Mouse (Mus musculus) lung, adult 2 months (tissue): ENCODE data around the gene Nek2. TPM values are rescaled to one million over a fixed set of nuclear protein-coding genes. Genes with fewer than 3 reads are reported as not detected.

Source experiments
- DNase-seq: peaks from one replicate; pipeline ENCODE4 v3.0.0; 2022
- H3K4me1 ChIP-seq: fragments of 200-500 bp; 2 replicates; pipeline ENCODE4 v1.6.1; 2011; ENCODE audit warnings: low read length; ENCODE audit not compliant: control insufficient read depth, insufficient read depth
- H3K4me3 ChIP-seq: fragments of 200-500 bp; replicated peaks from 2 replicates; pipeline ENCODE3; 2011; ENCODE audit warnings: low read depth, mild to moderate bottlenecking, control low read depth, low read length; ENCODE audit errors: extremely low read depth
- CTCF ChIP-seq: fragments of 200-500 bp; IDR thresholded peaks from 2 replicates; pipeline ENCODE4 v1.5.1; 2011; ENCODE audit warnings: mild to moderate bottlenecking, low read length, control low read depth; ENCODE audit not compliant: insufficient read depth
- POLR2A ChIP-seq: fragments of 200-500 bp; IDR thresholded peaks from 2 replicates; pipeline ENCODE4 v1.6.1; 2011; ENCODE audit warnings: low read depth, mild to moderate bottlenecking, control low read depth, low read length, borderline replicate concordance; ENCODE audit errors: extremely low read depth
- WGBS: fragments of 180-500 bp; shearing (Covaris S2); methylation state at CpG from one replicate; pipeline ENCODE4 v1.1.7; 2018; 5-methylcytosine and 5-hydroxymethylcytosine counted together
- polyA plus RNA-seq: library from polyadenylated mRNA; depleted of rRNA; stranded (reverse); fragments of >200 nt; gene quantifications from 2 replicates; pipeline ENCODE4 v1.2.3, GENCODE M21; 2012

The Nek2 gene
- polyA plus RNA-seq, 1 experiment = 3.7 TPM

DNA sequence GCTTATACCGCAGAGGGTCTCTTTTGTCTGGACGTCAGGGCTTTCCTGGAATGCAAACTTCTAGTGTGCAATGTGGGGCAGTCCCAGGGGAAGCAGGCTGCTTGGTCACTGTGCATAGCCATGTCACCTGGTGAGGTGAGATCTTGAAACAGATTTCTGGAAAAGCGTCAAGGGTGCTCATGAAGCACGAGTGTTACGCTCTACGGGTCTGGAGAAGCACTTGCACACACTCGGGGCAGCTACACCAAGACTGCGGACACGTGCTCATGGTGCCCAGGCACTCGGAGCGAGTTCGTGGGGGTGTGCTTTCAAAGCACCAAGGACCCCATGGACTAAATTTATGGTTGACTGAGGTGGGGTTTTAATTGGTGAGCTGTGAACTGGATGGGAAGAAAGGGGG lies 9.5 kb upstream of the Nek2 start:
- TF ChIP-seq CTCF = no peak
- TF ChIP-seq POLR2A = no peak
- peak; percentile 39 for DNase-seq
- Histone ChIP-seq H3K4me1 (no peaks in the 10 kb centered on the region), H3K4me3 (no peak overlapping the region)
- 75% methylated on average over 12 of the region's 12 CpGs for WGBS

DNA sequence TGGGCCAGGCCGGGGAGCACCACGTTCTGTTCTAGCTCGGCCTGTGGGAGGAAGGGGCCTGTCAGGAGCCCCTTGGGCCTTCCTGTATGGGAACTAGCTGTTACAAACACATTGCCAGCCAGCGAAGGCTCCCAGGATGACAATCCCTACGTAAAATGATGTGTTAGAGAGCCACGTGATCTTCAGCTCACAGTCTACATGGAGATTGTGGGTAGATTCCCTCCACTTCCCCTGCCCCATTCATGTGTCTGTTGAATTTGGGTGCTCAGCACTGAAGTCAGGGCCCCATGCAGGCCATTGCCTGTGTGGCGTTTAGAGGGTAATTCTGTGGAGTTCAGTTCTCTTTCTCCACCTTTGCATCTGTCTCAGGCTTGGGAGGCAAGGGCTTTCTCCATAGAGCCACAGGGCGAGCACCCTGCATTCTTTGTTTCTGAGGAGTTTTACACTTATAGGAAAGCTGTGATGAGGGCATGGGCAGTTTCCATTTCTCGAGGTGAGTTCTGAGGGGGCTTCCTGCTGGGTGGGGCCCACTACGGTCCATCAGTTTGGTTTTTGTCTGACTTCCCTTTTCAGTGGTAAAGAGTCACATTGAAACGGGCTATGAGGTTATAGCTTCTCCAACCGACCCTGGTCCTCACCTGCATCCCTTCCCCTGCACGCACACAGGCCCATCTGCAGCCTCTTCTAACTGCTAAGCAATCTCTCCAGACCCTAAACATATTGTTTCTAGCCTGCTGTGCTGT lies 8.1 kb upstream of the Nek2 start:
- TF ChIP-seq CTCF (no peak), POLR2A (no peak)
- 73% methylated on average over 13 of the region's 13 CpGs for WGBS
- no peak for DNase-seq
- no peaks in the 10 kb centered on the region for H3K4me1 ChIP-seq
- no peak overlapping the region for H3K4me3 ChIP-seq

DNA sequence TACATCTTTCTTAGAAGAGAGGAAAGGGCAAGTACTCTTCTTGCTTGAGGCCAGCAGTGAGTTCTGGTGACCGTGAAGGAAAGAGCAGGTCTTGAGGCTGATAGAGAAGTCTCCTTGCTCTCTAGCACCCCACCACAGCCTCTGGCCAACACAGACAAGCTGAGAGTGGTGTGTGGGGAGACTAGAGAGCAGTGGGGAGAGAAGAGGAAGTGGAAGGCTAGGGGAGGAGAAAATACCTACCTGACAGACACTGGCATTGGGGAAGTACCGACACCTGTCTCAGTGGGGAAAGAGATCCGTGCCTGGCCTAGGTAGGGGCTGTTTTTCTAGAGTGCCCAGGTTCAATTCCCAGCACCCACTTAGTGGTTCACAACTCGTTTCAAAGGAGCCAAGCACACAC lies 7.0 kb upstream of the Nek2 start:
- 74% methylated on average over 4 of the region's 4 CpGs for WGBS
- TF ChIP-seq POLR2A (no peak), CTCF (no peak)
- Histone ChIP-seq H3K4me3 (no peak overlapping the region), H3K4me1 (no peaks in the 10 kb centered on the region)
- no peak for DNase-seq

DNA sequence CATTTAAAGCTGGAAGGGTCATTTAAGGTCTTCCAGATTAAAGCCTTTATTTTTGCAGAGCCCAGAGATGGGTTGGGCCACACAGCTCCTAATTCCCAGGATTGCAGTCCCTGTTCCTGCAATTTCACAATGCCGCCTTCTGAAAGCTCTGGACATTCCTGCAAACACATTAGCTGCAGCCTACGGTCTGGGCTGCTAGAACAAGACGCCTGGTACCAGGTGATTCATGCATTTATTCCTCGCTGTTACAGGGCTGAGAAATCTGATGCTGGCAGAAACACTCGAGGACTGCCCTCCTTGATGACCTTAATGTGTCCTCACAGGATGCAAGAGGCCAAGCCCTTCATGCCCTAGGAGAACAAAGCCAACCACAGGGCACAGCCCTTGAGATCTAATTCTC lies 6.3 kb upstream of the Nek2 start:
- no peaks in the 10 kb centered on the region for H3K4me1 ChIP-seq
- 51% methylated on average over 5 of the region's 5 CpGs for WGBS
- no peak for TF ChIP-seq POLR2A
- no peak for TF ChIP-seq CTCF
- no peak for DNase-seq
- no peak overlapping the region for H3K4me3 ChIP-seq

DNA sequence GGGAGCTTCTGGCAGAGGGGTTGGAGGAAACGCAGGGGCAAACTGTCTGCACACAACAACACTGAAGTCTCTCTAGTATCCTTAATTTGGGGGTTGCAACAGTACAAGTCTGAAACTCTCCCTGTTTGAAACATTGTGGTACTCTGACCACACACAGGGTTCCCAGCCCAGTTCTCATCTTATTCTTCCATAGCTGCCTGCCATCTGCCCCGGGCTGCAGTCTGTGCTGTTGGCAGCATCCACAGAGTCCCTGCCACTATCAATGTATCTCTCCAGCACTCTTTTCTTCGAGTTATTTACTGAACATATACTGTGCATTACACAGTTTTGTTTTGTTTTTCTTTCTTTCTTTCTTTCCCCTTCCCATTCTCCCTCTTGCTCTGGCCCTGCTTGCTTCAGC lies 4.6 kb upstream of the Nek2 start:
- DNase-seq = no peak
- H3K4me3 ChIP-seq = no peak overlapping the region
- TF ChIP-seq POLR2A (no peak), CTCF (no peak)
- no peaks in the 10 kb centered on the region for H3K4me1 ChIP-seq
- 81% methylated on average over 3 of the region's 3 CpGs for WGBS

DNA sequence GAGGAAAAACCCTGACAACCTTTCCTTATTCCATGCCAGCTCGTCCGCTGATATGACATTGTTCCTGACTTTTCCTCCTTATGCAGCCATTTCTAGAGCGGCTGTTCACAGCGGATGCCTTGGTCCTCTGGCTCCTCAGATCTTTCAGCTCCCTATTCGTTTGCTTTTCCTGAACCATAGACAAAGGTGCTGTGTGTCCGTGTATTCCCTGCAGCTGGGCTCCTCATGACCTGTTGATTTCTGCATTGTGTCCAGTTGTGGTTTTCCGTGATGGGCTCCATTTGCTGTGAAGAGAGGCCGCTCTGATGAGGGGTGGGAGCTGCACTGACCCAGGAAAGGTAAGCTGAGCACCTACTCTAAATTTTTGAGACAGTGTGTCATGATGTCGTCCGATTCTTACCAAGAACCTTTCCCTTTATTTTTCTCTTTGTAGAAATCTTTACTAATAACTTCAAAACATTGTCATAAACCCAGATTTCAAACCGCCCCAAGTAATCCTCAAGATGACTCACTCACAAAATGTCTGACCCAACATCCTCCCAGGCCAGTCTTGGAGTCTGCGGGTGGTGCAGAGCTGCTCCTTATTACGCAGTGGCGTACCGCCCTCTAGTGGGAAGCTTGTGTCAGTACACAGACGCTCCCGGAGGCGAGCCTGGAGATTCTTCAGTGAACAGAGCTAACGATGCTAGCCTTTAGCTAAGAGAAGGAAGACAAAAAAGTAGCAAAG lies 3.7 kb upstream of the Nek2 start:
- peak; percentile 79 for DNase-seq
- TF ChIP-seq POLR2A = no peak
- peak; percentile 99 for TF ChIP-seq CTCF
- Histone ChIP-seq H3K4me3 (peak overlapping the region; percentile 43), H3K4me1 (no peaks in the 10 kb centered on the region)
- WGBS = 33% methylated on average over 19 of the region's 19 CpGs

DNA sequence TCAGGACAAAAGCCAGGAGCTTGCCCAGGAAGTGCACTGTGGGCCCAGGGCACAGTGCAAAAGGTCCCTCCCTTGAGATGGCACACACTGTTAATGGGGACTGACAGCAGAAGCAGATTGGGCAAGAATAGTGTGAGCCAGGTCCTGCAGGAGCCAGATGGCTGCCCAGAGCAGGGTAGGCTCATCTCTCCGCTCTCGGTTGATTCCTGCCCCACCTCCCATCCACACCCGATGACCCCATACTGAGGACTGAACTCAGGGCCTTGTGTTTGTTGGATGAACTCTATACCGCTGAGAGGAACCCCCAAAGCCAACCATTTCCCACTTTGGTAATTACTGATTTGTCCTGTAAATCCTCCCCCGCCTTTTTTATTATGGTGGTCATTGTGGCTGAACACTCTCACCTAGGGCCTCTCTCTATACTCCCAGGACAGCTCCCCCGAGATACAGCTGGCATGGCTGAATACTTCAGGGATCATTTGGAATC lies 3.1 kb upstream of the Nek2 start:
- no peaks in the 10 kb centered on the region for H3K4me1 ChIP-seq
- 48% methylated on average over 6 of the region's 6 CpGs for WGBS
- peak overlapping the region; percentile 43 for H3K4me3 ChIP-seq
- DNase-seq = no peak
- TF ChIP-seq CTCF (no peak), POLR2A (no peak)

DNA sequence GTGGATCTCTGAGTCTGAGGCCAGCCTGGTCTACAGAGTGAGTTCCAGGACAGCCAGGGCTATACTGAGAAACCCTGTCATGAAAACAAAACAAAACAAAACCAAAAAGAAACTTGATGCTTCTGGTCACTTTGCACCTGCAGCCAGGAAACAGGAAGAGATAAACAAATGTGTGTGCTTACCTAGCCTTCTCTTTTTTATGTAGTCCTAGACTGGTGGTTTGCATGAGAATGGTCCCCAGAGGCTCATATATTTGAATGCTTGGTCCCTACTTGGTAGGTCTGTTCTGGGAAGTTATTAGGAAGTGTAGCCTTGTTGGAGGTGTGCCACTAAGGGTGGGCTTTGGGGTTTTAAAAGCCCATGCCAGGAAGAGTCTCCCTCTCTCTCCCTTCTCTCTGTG lies 2.2 kb upstream of the Nek2 start:
- Histone ChIP-seq H3K4me1 (no peaks in the 10 kb centered on the region), H3K4me3 (no peak overlapping the region)
- TF ChIP-seq CTCF (no peak), POLR2A (no peak)
- DNase-seq = no peak

DNA sequence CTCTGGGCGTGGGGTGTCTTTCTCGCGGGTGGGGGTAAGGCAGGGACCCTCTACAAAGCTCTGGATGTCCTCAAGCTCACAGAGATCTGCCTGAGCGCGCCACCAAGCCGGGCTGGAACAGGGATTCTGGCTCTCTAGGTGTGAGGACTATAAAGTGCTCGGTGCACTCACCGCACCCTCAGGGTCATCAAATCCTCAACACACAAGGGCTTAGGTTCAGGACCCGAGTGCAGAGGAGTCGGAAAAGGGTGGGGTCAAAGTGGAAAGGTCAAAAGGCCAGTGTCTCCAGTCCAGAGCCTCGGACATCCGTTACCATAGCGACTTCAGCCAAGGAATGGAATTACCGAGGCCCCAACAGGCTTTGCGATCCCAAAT lies 306 bp upstream of the Nek2 start:
- Histone ChIP-seq H3K4me3 (peak overlapping the region; percentile 37), H3K4me1 (no peaks in the 10 kb centered on the region)
- no peak for DNase-seq
- TF ChIP-seq CTCF (no peak), POLR2A (no peak)
- WGBS = 5% methylated on average over 15 of the region's 15 CpGs

DNA sequence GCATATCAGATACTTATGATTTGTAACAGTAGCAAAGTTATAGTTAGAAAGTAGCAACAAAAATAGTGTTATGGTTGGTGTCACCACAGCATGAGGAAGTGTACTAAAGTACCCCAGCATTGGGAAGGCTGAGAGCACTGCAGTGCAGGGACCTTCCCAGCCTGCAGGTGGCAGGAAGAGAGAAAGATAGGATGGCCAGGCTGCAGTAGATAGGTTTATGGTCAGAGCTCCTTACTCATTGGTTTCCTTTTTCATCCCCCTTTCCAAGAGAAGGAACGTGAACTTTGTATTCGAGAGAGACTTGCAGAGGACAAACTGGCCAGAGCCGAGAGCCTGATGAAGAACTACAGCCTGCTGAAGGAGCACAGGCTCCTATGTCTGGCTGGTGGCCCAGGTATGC lies 7.9 kb downstream of the Nek2 start:
- TF ChIP-seq POLR2A (no peak), CTCF (peak; percentile 25; the same call in 1 of the 2 replicates)
- WGBS = 77% methylated on average over 3 of the region's 3 CpGs
- H3K4me3 ChIP-seq = no peak overlapping the region
- DNase-seq = no peak
- no peaks in the 10 kb centered on the region for H3K4me1 ChIP-seq
